Mouse (Mus musculus) cerebellum, adult 2 months (tissue): ENCODE data around the gene Olfr1367. TPM values are rescaled to one million over a fixed set of nuclear protein-coding genes. Genes with fewer than 3 reads are reported as not detected.

Source experiments
- DNase-seq, 2 experiments: peaks; one replicate each; pipeline ENCODE4 v3.0.0; 2021
- H3K27ac ChIP-seq: fragments of 200-500 bp; 2 replicates; pipeline ENCODE4 v1.5.1; 2012; ENCODE audit warnings: low read length, control low read depth, inconsistent platforms; ENCODE audit not compliant: insufficient read depth
- H3K27me3 ChIP-seq: fragments of 200-500 bp; 2 replicates; pipeline ENCODE4 v1.6.1; 2012; ENCODE audit warnings: inconsistent platforms, mild to moderate bottlenecking, low read length, moderate library complexity; ENCODE audit not compliant: control insufficient read depth, insufficient read depth
- H3K4me1 ChIP-seq: fragments of 200-500 bp; 2 replicates; pipeline ENCODE4 v1.6.1; 2011; ENCODE audit warnings: low read length; ENCODE audit not compliant: control insufficient read depth, insufficient read depth
- H3K4me3 ChIP-seq: fragments of 200-500 bp; replicated peaks from 2 replicates; pipeline ENCODE3; 2011; ENCODE audit warnings: mild to moderate bottlenecking, low read depth, low read length, control low read depth; ENCODE audit not compliant: insufficient read depth
- CTCF ChIP-seq: fragments of 200-500 bp; IDR thresholded peaks from 2 replicates; pipeline ENCODE4 v1.5.1; 2011; ENCODE audit warnings: low read depth, mild to moderate bottlenecking, control low read depth, low read length, moderate library complexity, borderline replicate concordance; ENCODE audit not compliant: insufficient read depth
- POLR2A ChIP-seq: fragments of 200-500 bp; IDR thresholded peaks from 2 replicates; pipeline ENCODE4 v1.6.1; 2011; ENCODE audit warnings: low read length, control low read depth, borderline replicate concordance; ENCODE audit not compliant: insufficient read depth
- WGBS: fragments of 180-500 bp; shearing (Covaris S2); methylation state at CpG from one replicate; pipeline ENCODE4 v1.1.7; 2018; 5-methylcytosine and 5-hydroxymethylcytosine counted together
- polyA plus RNA-seq: library from polyadenylated mRNA; depleted of rRNA; stranded (reverse); fragments of >200 nt; gene quantifications from 2 replicates; pipeline ENCODE4 v1.2.3, GENCODE M21; 2012; rRNA removed

Olfr1367 gene
- polyA plus RNA-seq, result not detected in 2 replicates

DNA sequence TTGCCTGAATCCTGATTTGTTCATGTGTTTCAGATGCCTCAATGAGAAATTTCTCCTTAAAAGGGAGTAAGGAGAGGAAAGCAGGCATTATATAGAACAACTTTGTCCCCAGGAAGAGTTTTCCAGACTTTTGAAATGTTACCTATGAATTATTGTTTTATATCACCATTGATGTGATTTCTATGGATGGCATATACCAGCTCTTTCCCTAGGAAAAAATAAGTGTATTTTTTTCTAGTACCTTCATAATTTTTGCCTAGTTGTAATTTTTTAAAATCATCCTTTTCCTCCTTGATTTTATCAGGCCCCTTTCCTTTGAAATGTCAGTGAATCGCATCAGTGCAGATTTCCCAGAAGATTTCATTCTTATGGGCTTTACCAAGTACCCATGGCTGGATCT lies at the start of gene Olfr1367:
TSS of gene Olfr1367 (plus strand) at position 301 of the 400 bp plus-strand sequence.
- Histone ChIP-seq H3K27me3 (no peaks in the 10 kb centered on the region; the same call in 1 of the 2 replicates), H3K4me3 (no peak within 1 kb of the TSS), H3K27ac (no peak within 1 kb of the TSS), H3K4me1 (no peaks in the 10 kb centered on the region)
- no peak for DNase-seq
- 97% methylated on average over 1 of the region's 1 CpGs for WGBS
- no peak for TF ChIP-seq CTCF
- TF ChIP-seq POLR2A, result no peak

DNA sequence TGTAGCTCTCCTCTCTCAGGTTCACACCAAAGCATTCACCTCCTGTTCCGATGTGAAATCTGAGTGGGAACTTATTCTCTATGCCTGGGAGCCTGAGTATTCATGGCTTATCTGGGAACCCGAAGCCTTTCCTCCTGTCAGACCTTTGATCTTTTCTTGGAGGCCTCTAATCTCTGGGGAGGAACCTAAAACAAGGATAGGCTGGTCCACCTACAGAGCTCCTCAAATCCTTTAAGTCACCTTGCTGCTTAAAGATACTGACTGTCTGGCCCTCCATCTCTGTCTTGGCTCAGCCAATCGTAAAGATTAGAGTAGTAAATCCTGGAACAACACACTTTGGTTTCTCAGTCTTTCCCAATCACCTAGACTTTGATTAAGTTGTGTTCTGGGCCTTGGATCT lies 48.2 kb upstream of the Olfr1367 start:
- TF ChIP-seq CTCF, result no peak
- no peak for TF ChIP-seq POLR2A
- Histone ChIP-seq H3K27ac (no peak overlapping the region), H3K27me3 (no peaks in the 10 kb centered on the region), H3K4me1 (no peaks in the 10 kb centered on the region), H3K4me3 (no peak overlapping the region)
- WGBS, result 60% methylated on average over 3 of the region's 3 CpGs
- DNase-seq, result no peak

DNA sequence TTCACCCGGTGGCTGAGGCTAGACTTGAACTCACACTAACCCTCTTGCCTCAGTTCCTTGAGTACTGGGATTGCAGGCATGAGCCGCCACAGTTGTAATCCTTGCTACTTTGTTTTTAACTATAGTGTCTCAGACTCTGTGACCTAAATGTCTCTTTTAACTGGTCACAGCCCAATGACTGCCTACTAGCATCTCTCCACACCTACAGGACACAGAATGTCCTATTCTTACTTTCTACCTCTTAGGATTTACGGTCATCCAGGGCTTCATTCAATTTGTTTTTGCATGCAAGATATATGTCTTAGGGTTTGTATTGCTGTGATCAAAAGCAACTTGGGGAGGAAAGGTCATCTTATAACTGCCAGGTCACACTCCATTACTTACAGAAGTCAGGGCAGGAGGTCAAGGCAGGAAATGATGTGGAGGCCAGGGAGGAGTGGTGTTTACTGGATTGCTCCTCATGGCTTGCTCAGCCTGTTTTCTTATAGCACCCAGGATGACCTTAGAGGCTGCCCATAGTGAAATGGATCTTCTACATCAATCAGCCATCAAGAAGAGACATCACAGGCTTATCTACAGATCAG lies 42.1 kb upstream of the Olfr1367 start:
- WGBS, result 74% methylated on average over 3 of the region's 3 CpGs
- Histone ChIP-seq H3K4me3 (no peak overlapping the region), H3K27ac (no peak overlapping the region), H3K4me1 (no peaks in the 10 kb centered on the region), H3K27me3 (no peaks in the 10 kb centered on the region)
- TF ChIP-seq CTCF (no peak), POLR2A (no peak)
- no peak for DNase-seq

DNA sequence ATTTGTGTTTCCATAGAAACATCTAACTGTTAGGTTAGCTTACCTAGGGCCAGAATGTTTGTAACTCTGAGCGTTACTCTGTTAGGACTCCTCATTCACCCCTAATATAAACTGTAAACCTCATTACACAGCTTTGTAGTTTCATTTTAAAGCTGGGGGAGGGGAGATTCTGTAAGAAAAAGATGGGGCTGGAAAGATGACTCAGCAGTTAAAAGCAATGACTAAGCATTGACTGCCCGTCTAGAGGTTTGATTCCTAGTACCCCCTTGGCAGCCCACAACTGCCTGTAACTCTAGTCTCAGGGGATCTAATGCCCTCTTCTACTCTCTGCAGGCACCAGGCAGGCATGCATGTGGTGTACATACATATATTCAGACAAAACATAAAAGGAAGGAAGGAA lies 36.9 kb upstream of the Olfr1367 start:
- Histone ChIP-seq H3K27ac (no peak overlapping the region), H3K4me3 (no peak overlapping the region), H3K27me3 (no peaks in the 10 kb centered on the region), H3K4me1 (no peaks in the 10 kb centered on the region)
- 72% methylated on average over 2 of the region's 2 CpGs for WGBS
- TF ChIP-seq POLR2A, result no peak
- no peak for DNase-seq

DNA sequence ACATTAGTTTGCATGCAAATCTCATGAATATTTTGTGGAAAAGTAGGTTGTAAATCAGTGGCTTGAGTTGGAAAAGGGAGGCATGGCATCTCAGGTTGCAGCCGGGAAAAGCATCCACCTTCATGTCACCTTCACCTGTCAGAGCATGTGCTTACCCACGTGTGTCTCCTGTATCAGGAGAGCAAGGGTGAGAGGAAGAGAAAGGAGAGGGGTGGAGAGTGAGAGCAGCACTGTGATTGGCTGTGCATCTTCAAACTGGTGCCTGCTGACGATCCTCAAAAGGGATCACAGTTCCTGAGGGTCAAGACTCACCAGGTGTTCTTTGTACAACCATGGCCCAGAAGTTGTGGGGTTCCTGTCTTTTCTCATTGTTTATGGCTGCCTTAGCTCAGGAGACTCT lies 34.8 kb upstream of the Olfr1367 start, which contains the start of gene Gpx6:
TSS of gene Gpx6 (plus strand) at position 200 of the 400 bp plus-strand sequence.
- no peak for DNase-seq
- TF ChIP-seq POLR2A, result no peak
- no peak for TF ChIP-seq CTCF
- H3K27ac ChIP-seq, result no peak within 1 kb of the TSS
- no peaks in the 10 kb centered on the region for H3K4me1 ChIP-seq
- 18% methylated on average over 3 of the region's 3 CpGs for WGBS
- H3K27me3 ChIP-seq, result no peaks in the 10 kb centered on the region
- no peak within 1 kb of the TSS for H3K4me3 ChIP-seq

DNA sequence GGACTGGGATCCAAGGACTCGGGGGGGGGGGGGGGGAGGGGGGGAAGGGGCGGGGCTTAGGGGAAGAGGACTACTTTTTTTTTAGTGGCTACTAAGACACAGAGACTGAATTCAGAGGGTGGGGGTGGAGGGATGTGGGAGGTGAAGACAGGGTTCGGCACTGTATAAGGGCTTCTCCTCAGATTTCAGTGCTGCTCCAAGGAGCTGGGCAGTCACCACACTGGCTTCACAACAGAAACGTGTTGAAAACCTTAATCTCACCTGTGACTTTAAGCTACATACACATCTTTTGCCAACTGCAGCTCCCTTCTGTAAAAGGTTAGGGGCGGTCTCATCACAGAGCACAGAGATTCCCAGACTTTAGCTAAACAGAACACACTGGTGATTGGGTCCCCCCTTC lies 33.9 kb upstream of the Olfr1367 start:
- no peaks in the 10 kb centered on the region for H3K4me1 ChIP-seq
- H3K27me3 ChIP-seq, result no peaks in the 10 kb centered on the region
- no peak overlapping the region for H3K27ac ChIP-seq
- TF ChIP-seq POLR2A, result no peak
- no peak for TF ChIP-seq CTCF
- no peak for DNase-seq
- 53% methylated on average over 3 of the region's 5 CpGs for WGBS
- H3K4me3 ChIP-seq, result no peak overlapping the region

DNA sequence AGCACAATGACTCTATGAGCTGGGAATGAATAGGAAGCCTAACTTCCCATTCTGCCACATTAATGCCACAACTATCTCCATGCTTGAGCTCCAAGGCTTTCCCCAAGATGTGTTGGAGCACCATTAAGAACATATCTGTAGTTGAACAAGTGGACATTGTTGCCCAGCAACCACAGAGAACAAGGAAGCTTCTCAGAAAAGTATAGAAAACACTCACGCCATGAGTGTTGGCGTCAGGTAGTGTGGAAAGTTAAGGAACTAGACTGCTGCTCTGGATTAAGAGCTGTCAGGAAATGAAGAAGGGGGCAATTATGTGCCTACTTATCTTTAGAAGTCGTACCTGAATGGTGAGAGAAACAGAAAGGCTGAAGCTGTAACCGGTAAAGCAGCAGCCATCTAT lies 32.8 kb upstream of the Olfr1367 start:
- H3K27ac ChIP-seq, result no peak overlapping the region
- H3K27me3 ChIP-seq, result no peaks in the 10 kb centered on the region
- DNase-seq, result no peak
- TF ChIP-seq POLR2A (no peak), CTCF (no peak)
- WGBS, result 82% methylated on average over 4 of the region's 4 CpGs
- no peaks in the 10 kb centered on the region for H3K4me1 ChIP-seq
- H3K4me3 ChIP-seq, result no peak overlapping the region

- no peak for DNase-seq
- H3K4me1 ChIP-seq, result no peaks in the 10 kb centered on the region; the same call in 1 of the 2 replicates
- WGBS, result 79% methylated on average over 3 of the region's 3 CpGs
- H3K4me3 ChIP-seq, result no peak overlapping the region
- H3K27ac ChIP-seq, result no peak overlapping the region
- TF ChIP-seq CTCF, result no peak
- TF ChIP-seq POLR2A, result no peak
- no peaks in the 10 kb centered on the region; the same call in 1 of the 2 replicates for H3K27me3 ChIP-seq
Observed at GRCm38 (mm10) chr13:21320262-21320661, 26.4 kb upstream of the Olfr1367 start.
